Mouse (Mus musculus) A20 (cell line): Measurements from ENCODE around the gene Ddr1.

ENCODE experiments used
- DNase-seq: peaks from one replicate; pipeline ENCODE4 v3.0.0-alpha.2; 2011; ENCODE audit warnings: low read depth, low spot score

Gene Ddr1

GRCm38 (mm10) chr17:35721676-35722075 lies 17.3 kb upstream of the Ddr1 start:
- no peak for DNase-seq

GRCm38 (mm10) chr17:35720340-35720727 lies 15.9 kb upstream of the Ddr1 start:
- DNase-seq, result no peak

GRCm38 (mm10) chr17:35719616-35720339 lies 15.4 kb upstream of the Ddr1 start:
- no peak for DNase-seq

GRCm38 (mm10) chr17:35717080-35717479 lies 12.7 kb upstream of the Ddr1 start:
- no peak for DNase-seq

DNA sequence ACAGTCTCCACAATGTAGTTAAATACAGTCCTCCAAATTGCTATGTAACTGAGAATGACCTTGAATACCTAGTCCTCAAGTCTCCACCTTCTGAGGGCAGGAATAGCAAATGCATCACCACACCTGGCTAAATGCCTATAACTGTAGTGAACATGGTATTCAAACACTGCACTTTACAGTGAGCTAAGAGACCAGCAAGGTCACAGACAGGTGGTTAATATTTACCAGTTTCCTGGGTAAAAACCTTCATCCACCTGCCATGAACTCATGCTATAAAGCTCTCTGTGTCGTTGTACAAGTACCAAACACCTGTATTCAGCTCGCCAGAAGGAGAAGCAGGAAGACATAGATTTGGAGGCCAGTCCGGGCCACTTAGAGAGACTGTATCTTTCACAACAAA lies 11.7 kb upstream of the Ddr1 start:
- DNase-seq, result no peak

DNA sequence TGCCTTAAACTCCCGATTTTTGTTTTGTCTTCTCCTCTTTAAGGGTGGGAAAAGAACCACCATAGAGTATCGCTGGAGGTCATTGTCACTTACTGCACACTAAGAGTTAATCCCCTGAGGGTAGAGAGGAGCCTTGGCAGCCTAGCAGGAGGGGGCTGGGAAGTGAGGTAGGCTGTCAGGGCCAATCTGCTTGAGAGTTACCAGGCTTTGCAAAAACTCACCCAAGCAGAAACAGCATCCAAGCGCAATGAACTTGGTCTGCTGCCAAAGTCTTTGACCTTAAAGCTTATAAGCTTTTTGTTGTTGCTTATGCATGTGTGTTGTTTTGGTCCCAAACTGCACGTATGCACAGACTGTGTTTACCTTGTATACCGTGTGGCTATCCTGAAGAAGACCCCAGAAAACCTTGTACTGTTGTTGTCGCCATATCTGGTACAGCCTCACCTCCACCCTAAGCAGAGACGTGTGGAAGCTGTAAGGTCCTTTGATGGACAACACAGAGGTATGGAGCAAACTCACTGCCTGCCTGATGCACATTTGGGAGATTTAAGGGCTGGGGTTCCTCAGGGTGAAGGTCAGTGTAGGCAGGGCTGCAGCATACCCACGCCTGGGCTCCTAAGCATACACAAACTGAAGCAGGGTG lies 6.4 kb upstream of the Ddr1 start:
- DNase-seq, result no peak

GRCm38 (mm10) chr17:35708611-35709010 lies 4.2 kb upstream of the Ddr1 start:
- DNase-seq, result no peak

DNA sequence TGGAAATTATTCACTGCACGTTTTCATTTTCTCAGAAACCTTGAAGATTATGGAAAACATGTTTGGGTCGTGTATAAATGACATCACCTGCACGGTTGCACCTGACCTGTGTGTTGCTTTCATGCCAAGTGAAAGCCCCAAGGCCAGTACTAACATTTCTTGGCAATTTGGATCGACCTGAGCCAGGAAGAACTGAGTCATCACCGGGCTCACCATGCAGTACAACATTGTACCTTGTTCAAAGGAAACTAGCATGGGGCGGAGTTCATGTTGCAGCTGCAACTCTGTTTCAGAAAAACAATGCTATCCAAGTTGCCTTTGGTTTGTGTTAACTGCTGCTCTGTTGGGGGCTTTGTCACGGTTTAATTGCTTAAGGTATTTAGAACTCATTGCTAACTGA lies 3.5 kb upstream of the Ddr1 start:
- DNase-seq, result no peak

GRCm38 (mm10) chr17:35705836-35706235 lies 1.4 kb upstream of the Ddr1 start:
- DNase-seq, result peak; percentile 48

DNA sequence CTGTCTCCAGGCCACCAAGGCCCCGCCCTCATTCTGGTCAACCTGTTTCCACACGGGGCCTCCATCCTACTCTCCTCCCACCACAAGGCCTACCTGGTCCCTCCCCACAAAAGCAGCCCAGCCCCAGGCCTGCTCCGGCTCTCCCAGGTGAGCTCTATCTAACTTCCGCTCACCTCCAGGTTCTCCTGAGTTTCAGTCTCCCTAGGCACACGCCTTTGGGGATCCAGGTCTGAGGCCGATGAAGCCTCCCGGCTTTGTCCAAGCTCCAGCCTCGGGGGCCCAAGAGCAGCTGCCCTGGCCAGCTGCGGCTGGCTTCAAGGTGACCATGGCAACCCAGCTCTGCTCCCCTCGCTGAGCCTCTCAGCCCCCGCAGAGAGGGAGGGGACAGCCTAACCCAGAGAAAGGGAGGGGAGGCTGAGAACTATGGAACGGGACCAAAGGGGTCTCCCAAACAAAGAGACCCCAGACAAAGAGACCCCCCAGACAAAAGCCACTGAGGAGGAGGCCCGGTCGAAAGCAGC lies 610 bp downstream of the Ddr1 start:
- no peak for DNase-seq

- no peak for DNase-seq
Observed at GRCm38 (mm10) chr17:35703065-35703464, 1.4 kb downstream of the Ddr1 start.

- DNase-seq, result no peak
Observed at GRCm38 (mm10) chr17:35702605-35703004, 1.8 kb downstream of the Ddr1 start.

DNA sequence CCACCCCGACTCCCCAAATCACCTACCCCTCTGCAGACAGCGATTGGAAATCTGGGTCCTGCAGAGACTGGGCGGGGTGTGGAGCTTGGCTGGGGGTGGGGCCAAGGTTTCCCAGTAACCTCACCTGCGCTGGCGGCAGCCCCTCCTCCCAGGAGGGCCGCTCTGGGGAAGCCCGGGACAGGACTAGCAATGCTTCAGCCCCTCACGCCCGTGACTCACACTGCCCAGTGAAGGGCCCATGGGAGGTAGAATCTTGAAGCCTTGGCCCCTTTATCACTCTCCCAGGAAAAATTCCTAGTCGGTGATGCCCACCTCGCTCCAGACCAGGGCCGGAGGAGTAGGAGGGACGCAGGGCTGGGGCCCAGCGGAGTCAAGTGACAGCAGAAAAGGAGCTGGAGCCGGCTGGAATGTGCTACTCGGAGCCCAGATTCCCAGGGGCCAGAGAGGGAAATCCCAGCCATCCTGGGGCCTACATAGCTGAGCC lies 2.4 kb downstream of the Ddr1 start:
- DNase-seq, result no peak

GRCm38 (mm10) chr17:35701203-35701977 lies 3.0 kb downstream of the Ddr1 start:
- no peak for DNase-seq

DNA sequence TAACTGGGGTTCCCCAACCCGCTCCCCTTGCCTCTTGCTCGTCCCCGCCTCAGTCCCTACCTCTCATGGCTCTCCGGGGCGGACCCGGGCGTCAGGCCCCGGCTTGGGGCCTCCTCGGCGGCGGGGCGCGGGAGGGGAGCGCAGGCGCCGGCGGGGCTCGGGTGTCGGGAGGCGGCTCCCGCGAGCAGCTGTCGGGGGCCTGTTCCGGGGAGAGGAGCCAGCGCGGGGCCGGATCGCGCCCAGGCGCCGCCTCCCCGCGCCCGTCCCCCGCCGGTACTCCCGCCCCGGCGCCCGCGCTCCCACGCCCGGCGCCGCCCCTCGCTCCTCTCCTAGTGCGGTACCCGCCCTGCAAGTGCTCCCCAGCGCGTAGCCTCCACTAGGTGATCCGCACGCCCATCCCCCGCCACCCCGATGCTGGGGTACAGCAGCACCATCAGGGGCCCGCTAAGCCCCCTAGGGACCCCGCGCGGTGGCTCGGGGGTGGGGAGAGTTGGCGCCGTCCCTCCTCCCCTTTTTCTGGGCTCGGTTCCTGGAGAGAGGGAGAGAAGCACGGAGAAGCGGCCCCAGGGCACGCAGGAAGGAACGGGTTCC lies 4.0 kb downstream of the Ddr1 start:
- DNase-seq, result peak; percentile 15

- DNase-seq, result peak; percentile 29
Observed at GRCm38 (mm10) chr17:35699919-35700318, 4.5 kb downstream of the Ddr1 start.

- DNase-seq, result no peak
Observed at GRCm38 (mm10) chr17:35698501-35698883, 5.9 kb downstream of the Ddr1 start.

- no peak for DNase-seq
Observed at GRCm38 (mm10) chr17:35697759-35698500, 6.5 kb downstream of the Ddr1 start.

- DNase-seq, result no peak
Observed at GRCm38 (mm10) chr17:35697429-35697758, 7.0 kb downstream of the Ddr1 start.

DNA sequence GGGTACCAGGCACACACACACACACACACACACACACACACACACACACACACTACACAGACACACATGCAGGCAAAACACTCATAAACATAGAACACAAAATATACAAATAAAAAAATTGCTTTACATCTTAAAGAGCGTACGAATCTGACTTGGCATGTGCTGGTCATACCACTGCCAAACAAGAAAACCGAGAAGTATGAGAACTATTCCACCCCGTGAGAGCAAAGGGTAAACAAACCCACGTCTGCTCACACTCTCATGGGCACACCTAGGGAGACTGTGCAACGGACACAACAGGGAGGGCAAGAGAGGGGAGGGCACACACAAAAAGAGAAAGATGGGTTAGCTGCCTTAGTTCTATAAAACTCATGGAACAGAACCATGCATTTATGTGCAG lies 7.7 kb downstream of the Ddr1 start:
- no peak for DNase-seq

- DNase-seq, result peak; percentile 36
Observed at GRCm38 (mm10) chr17:35695289-35695688, 9.1 kb downstream of the Ddr1 start.
